Mouse (Mus musculus): ENCODE data around the gene Mkrn3. TPM values are rescaled to one million over a fixed set of nuclear protein-coding genes. Genes with fewer than 3 reads are reported as not detected.

The Mkrn3 gene
- total and polyA plus RNA-seq, 2 experiments from 2014 or later: 30.9 to 39.5 TPM

DNA sequence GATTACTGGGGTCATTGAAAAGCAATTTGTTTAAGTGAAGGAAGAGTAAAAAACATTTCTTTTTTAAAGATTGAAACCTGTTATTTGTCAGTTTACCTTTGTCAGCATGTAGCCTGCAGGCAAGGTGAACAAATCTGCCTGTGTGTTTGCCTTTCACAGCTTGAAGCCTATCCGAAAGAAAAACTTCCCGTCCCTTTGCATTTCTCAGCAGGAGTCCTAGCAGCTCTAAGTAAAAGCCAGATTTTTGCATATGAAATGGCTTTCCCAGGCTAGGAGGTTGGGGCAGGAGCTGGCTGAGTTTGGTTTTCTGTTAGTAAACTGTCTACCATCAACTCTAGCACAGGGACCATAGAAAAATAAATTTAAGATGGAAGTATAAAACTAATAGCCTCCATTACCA lies 32.4 kb upstream of the Mkrn3 start:
- no peak overlapping the region for H3K9ac ChIP-seq (replicated peaks; ENCODE audit: low read length, poor library complexity, severe bottlenecking)
- H3K36me3 ChIP-seq (ENCODE audit: insufficient read depth, low read length): no peaks in the 10 kb centered on the region
- peaks cover 5% of the 10 kb centered on the region; the same call in 1 of the 2 replicates for H3K9me3 ChIP-seq (ENCODE audit: low read length)
- H3K4me1 ChIP-seq (ENCODE audit: insufficient read depth, low read length): no peaks in the 10 kb centered on the region
- DNase-seq (ENCODE audit: low spot score): no peak
- no peak for TF ChIP-seq CTCF (IDR thresholded peaks at IDR 0.05)
- H3K4me3 ChIP-seq (ENCODE audit: low read depth, low read length): no peak overlapping the region
- H3K27ac ChIP-seq (ENCODE audit: low read depth, low read length): no peak overlapping the region
- ATAC-seq (ENCODE audit: low FRiP score): no peak
- WGBS: 17% methylated on average over 2 of the region's 2 CpGs
- no peaks in the 10 kb centered on the region for H3K27me3 ChIP-seq (ENCODE audit: insufficient read depth, low read length)
- H3K4me2 ChIP-seq (ENCODE audit: low read depth, low read length, poor library complexity, severe bottlenecking): no peak overlapping the region

DNA sequence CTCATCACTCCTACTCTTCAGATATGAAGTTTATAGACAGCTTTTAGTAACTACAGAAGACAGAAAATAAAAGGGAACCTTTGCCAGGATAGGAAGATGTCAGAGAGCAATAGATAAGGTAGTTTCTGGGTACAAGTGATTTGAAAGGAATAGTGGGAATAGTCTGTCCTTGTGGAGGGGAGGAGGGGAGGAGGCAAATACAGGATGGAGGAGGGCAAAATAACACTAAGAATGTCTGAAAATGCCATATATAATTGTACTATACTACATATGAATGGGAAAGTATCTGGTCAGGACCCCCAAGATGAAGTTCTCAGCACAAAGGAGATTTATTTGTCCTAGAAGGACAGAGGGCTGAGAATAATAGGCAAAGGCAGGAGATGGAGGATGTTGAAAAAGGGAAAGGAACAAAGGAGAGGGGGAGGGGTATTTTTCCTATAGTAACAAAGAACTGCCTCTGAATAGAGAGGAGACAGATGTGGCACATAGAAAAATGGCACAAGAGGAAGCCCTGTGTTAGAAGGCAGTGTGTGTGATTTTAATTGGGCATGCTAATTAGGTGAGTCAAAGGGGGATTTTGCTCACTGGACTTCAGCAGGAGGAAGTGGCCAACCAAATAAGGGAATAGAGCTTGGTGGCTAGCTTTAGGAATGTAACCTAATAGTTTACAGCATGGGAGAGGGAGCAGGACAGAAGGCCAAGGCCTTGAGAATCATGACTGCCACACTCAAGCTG lies 25.7 kb upstream of the Mkrn3 start:
- Histone ChIP-seq H3K9me3 (ENCODE audit: low read length) (no peaks in the 10 kb centered on the region), H3K36me3 (ENCODE audit: insufficient read depth, low read length) (no peaks in the 10 kb centered on the region), H3K9ac (replicated peaks; ENCODE audit: low read length, poor library complexity, severe bottlenecking) (no peak overlapping the region), H3K27ac (ENCODE audit: low read depth, low read length) (no peak overlapping the region), H3K4me1 (ENCODE audit: insufficient read depth, low read length) (no peaks in the 10 kb centered on the region), H3K4me3 (ENCODE audit: low read depth, low read length) (no peak overlapping the region), H3K4me2 (ENCODE audit: low read depth, low read length, poor library complexity, severe bottlenecking) (no peak overlapping the region), H3K27me3 (ENCODE audit: insufficient read depth, low read length) (no peaks in the 10 kb centered on the region)
- no peak for TF ChIP-seq CTCF (IDR thresholded peaks at IDR 0.05)
- no peak for ATAC-seq (ENCODE audit: low FRiP score)
- no peak for DNase-seq (ENCODE audit: low spot score)

- 30% methylated on average over 2 of the region's 2 CpGs for WGBS
- ATAC-seq (ENCODE audit: low FRiP score) (no peak), DNase-seq (ENCODE audit: low spot score) (peak; percentile 35)
- Histone ChIP-seq H3K9ac (replicated peaks; ENCODE audit: low read length, poor library complexity, severe bottlenecking) (no peak overlapping the region), H3K9me3 (ENCODE audit: low read length) (no peaks in the 10 kb centered on the region), H3K4me3 (ENCODE audit: low read depth, low read length) (no peak overlapping the region), H3K4me2 (ENCODE audit: low read depth, low read length, poor library complexity, severe bottlenecking) (no peak overlapping the region), H3K4me1 (ENCODE audit: insufficient read depth, low read length) (no peaks in the 10 kb centered on the region), H3K27ac (ENCODE audit: low read depth, low read length) (no peak overlapping the region), H3K36me3 (ENCODE audit: insufficient read depth, low read length) (no peaks in the 10 kb centered on the region), H3K27me3 (ENCODE audit: insufficient read depth, low read length) (no peaks in the 10 kb centered on the region)
- TF ChIP-seq CTCF (IDR thresholded peaks at IDR 0.05): peak; percentile 63
Measured at GRCm38 (mm10) chr7:62436394-62436793, 16.5 kb upstream of the Mkrn3 start.

DNA sequence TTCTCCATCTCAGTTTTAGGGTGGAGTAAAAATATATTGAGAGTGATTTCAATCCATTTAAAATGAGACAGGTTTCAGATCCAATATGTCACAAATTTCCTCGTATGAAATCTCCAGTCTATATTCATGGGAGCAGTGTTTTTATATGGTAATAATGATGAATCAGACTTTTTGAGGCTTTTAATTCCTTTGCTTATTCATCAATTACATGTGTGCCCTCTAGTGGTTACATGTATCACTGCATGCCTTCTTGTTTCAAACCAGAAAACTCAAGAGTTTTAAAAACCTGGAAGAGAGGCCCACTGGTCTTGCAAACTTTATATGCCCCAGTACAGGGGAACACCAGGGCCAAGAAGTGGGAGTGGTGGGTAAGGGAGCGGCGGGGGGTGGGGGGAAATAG lies 13.3 kb upstream of the Mkrn3 start:
- ATAC-seq (ENCODE audit: low FRiP score): no peak
- 33% methylated on average over 3 of the region's 3 CpGs for WGBS
- no peak overlapping the region for H3K4me2 ChIP-seq (ENCODE audit: low read depth, low read length, poor library complexity, severe bottlenecking)
- H3K9me3 ChIP-seq (ENCODE audit: low read length): no peaks in the 10 kb centered on the region
- H3K27me3 ChIP-seq (ENCODE audit: insufficient read depth, low read length): no peaks in the 10 kb centered on the region
- no peak overlapping the region for H3K4me3 ChIP-seq (ENCODE audit: low read depth, low read length)
- no peaks in the 10 kb centered on the region for H3K36me3 ChIP-seq (ENCODE audit: insufficient read depth, low read length)
- no peaks in the 10 kb centered on the region for H3K4me1 ChIP-seq (ENCODE audit: insufficient read depth, low read length)
- no peak overlapping the region for H3K9ac ChIP-seq (replicated peaks; ENCODE audit: low read length, poor library complexity, severe bottlenecking)
- no peak overlapping the region for H3K27ac ChIP-seq (ENCODE audit: low read depth, low read length)
- DNase-seq (ENCODE audit: low spot score): peak; percentile 44
- TF ChIP-seq CTCF (IDR thresholded peaks at IDR 0.05): peak; percentile 67

- Histone ChIP-seq H3K9ac (replicated peaks; ENCODE audit: low read length, poor library complexity, severe bottlenecking) (no peak overlapping the region), H3K36me3 (ENCODE audit: insufficient read depth, low read length) (no peaks in the 10 kb centered on the region), H3K27me3 (ENCODE audit: insufficient read depth, low read length) (no peaks in the 10 kb centered on the region), H3K9me3 (ENCODE audit: low read length) (no peaks in the 10 kb centered on the region), H3K4me2 (ENCODE audit: low read depth, low read length, poor library complexity, severe bottlenecking) (peak overlapping the region; percentile 18; the same call in 1 of the 2 replicates), H3K27ac (ENCODE audit: low read depth, low read length) (no peak overlapping the region), H3K4me3 (ENCODE audit: low read depth, low read length) (no peak overlapping the region), H3K4me1 (ENCODE audit: insufficient read depth, low read length) (no peaks in the 10 kb centered on the region)
- 24% methylated on average over 8 of the region's 8 CpGs for WGBS
- DNase-seq (ENCODE audit: low spot score) (peak; percentile 9), ATAC-seq (ENCODE audit: low FRiP score) (no peak)
- peak; percentile 79 for TF ChIP-seq CTCF (IDR thresholded peaks at IDR 0.05)
Measured at GRCm38 (mm10) chr7:62428337-62428736, 8.4 kb upstream of the Mkrn3 start.

DNA sequence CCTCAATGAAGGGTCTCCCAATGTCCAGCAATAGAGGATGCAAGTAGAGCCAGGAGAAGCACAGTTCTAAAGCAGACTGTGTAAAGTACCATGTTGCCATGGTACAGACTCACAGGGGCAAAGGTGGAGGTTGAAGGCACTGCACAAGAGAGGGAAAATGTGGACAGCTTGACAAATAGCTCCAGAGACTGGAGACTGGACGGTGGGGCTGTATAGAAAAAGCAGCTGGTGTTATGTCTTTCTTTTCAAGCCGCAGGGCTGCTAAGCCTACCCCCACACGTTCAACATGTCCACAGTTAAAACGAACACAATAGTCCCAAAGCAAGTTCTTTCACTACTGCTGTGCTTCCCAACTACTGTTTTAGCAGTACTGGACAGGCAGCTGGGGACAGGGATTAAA lies 3.3 kb upstream of the Mkrn3 start:
- no peak overlapping the region for H3K27ac ChIP-seq (ENCODE audit: low read depth, low read length)

More for the DNA sequence above, 3.3 kb upstream of the Mkrn3 start:
- no peak overlapping the region for H3K4me2 ChIP-seq (ENCODE audit: low read depth, low read length, poor library complexity, severe bottlenecking)
- H3K4me1 ChIP-seq (ENCODE audit: insufficient read depth, low read length): no peaks in the 10 kb centered on the region
- TF ChIP-seq CTCF (IDR thresholded peaks at IDR 0.05): no peak
- ATAC-seq (ENCODE audit: low FRiP score) (no peak), DNase-seq (ENCODE audit: low spot score) (no peak)
- H3K36me3 ChIP-seq (ENCODE audit: insufficient read depth, low read length): no peaks in the 10 kb centered on the region
- 29% methylated on average over 4 of the region's 4 CpGs for WGBS
- no peaks in the 10 kb centered on the region for H3K27me3 ChIP-seq (ENCODE audit: insufficient read depth, low read length)
- no peak overlapping the region for H3K9ac ChIP-seq (replicated peaks; ENCODE audit: low read length, poor library complexity, severe bottlenecking)
- H3K9me3 ChIP-seq (ENCODE audit: low read length): peaks cover 2% of the 10 kb centered on the region; the same call in 1 of the 2 replicates
- H3K4me3 ChIP-seq (ENCODE audit: low read depth, low read length): no peak overlapping the region

Measured in midbrain, postnatal 0 days (tissue).